Mouse (Mus musculus) embryonic facial prominence, embryonic 11.5 days (tissue): ENCODE measurements around the gene Rnaset2b. TPM values are rescaled to one million over a fixed set of nuclear protein-coding genes. Genes with fewer than 3 reads are reported as not detected.
"Not testable (repeated sequence)": the region's sequence is repeated elsewhere in the genome, so short reads cannot be mapped to it uniquely, and the experiment has no call there.

Experiments used
- ATAC-seq: fragments of 200-750 bp; cut with Nextera tagmentation; replicated peaks from 2 replicates; pipeline ENCODE4 v1.8.0; 2017; ENCODE audit warnings: low read depth; ENCODE audit not compliant: insufficient number of reproducible peaks, low FRiP score, low TSS enrichment
- DNase-seq: peaks from one replicate; pipeline ENCODE4 v3.0.0-alpha.2; 2015; ENCODE audit warnings: low spot score
- H3K27ac ChIP-seq: fragments of 300-500 bp; sonication (generic); replicated peaks from 2 replicates; pipeline ENCODE4 v1.5.1; 2014; ENCODE audit warnings: mild to moderate bottlenecking, low read depth, low read length, control low read depth
- H3K27me3 ChIP-seq: fragments of 300-500 bp; sonication (generic); 2 replicates; pipeline ENCODE4 v1.6.1; 2014; ENCODE audit warnings: mild to moderate bottlenecking, low read length, moderate library complexity, mixed read lengths; ENCODE audit not compliant: control insufficient read depth, insufficient read depth
- H3K36me3 ChIP-seq: fragments of 300-500 bp; sonication (generic); replicated peaks from 2 replicates; pipeline ENCODE4 v1.6.1; 2014; ENCODE audit warnings: low read depth, mild to moderate bottlenecking, low read length, moderate library complexity, mixed read lengths; ENCODE audit not compliant: control insufficient read depth, insufficient read depth
- H3K4me1 ChIP-seq: fragments of 300-500 bp; sonication (generic); 2 replicates; pipeline ENCODE4 v1.6.1; 2014; ENCODE audit warnings: low read length, mixed read lengths; ENCODE audit not compliant: control insufficient read depth, insufficient read depth
- H3K4me2 ChIP-seq: fragments of 300-500 bp; sonication (generic); 2 replicates; pipeline ENCODE4 v1.6.1; 2014; ENCODE audit warnings: low read depth, mild to moderate bottlenecking, control low read depth, low read length, moderate library complexity
- H3K4me3 ChIP-seq: fragments of 300-500 bp; sonication (generic); 2 replicates; pipeline ENCODE4 v1.5.1; 2014; ENCODE audit warnings: low read depth, low read length, control low read depth
- H3K9ac ChIP-seq: fragments of 300-500 bp; sonication (generic); replicated peaks from 2 replicates; pipeline ENCODE4 v1.6.1; 2014; ENCODE audit warnings: mild to moderate bottlenecking, control low read depth, low read length
- H3K9me3 ChIP-seq: fragments of 300-500 bp; sonication (generic); replicated peaks from 2 replicates; pipeline ENCODE4 v1.6.1; 2016; ENCODE audit warnings: mild to moderate bottlenecking, low read length, inconsistent platforms, mixed read lengths; ENCODE audit not compliant: control insufficient read depth
- WGBS: fragments of 180-500 bp; shearing (Covaris S2); extraction: QIAGEN DNeasy Blood & Tissue Kit; methylation state at CpG from one replicate; pipeline ENCODE4 v1.1.7; 2014; 5-methylcytosine and 5-hydroxymethylcytosine counted together
- polyA plus RNA-seq: library from polyadenylated mRNA; unstranded; fragments of >200 nt; fragmentation: Nextera tagmentation; extraction: Ambion mirVana; gene quantifications from 2 replicates; pipeline ENCODE4 v1.2.1, GENCODE M21; 2014

Rnaset2b gene
- 148 and 153 TPM in 2 replicates for polyA plus RNA-seq

DNA sequence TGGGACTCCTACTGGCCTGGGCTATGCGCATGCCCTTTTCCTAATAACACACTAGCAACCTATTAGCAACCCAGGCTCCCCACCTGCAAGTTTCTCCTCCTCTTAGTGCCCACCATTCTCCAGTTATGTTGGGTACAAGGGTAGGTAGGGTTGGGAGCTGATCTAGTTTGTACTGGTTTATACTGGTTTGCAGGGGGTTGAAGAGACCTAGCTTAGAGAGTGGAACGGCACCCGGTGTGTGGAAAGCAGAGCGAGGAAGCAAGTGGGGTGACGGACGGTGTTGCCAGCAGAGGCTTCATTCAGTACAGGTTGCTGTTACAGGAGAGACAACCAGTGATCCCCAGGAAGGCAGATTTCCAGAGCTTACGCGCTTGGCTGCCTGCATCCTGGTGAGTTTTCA, at the start of gene Rnaset2b:
Rnaset2b (plus strand) TSS at position 301 of the 400 bp plus-strand sequence.
- not testable (repeated sequence) for DNase-seq, H3K27me3 ChIP-seq, ATAC-seq, H3K9ac ChIP-seq, H3K4me2 ChIP-seq, H3K4me3 ChIP-seq, H3K27ac ChIP-seq, H3K36me3 ChIP-seq, H3K9me3 ChIP-seq, H3K4me1 ChIP-seq
- no CpG with 5 or more reads among the region's 8 CpGs for WGBS

DNA sequence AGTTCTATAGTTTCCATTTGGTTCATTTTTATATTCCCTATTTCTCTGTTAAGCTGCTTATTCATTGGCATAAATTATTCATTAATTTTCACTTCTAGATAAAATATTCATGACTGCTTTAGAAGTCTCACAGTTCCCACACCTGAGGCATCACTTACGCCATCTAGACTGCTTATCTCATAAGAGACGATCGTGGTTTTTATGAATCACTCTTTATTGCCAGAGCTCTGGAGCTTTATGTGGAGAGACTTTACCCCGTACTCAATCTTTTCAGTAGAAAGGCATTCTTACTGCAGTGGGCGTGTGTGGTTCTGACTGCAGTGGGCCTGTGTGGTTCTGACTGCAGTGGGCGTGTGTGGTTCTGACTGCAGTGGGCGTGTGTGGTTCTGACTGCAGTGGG, 38.8 kb upstream of the Rnaset2b start:
- not testable (repeated sequence) for ATAC-seq

DNA sequence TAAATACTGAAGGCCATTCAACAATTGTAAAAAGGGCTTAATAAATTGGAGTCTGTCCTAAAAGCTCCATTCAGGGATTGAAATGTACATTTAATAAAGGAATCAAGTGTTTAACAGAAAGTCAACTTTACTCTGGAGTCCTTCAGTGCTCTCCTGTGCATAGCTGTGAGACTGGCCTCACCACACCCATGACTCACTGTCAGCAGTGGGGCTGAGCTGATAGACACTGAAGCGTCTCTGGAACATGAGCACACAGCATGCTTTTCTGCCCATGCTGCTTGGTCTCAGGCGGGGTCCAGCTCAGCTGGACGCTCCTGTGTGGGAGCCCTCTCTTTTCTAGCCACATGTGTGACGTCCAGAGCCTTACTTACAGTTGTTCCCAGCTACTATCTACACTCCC, 27.9 kb upstream of the Rnaset2b start:
- H3K27me3 ChIP-seq, DNase-seq: not testable (repeated sequence)
- no CpG with 5 or more reads among the region's 4 CpGs for WGBS

More for the DNA sequence above, 38.8 kb upstream of the Rnaset2b start:
- not testable (repeated sequence) for DNase-seq, H3K9me3 ChIP-seq, H3K27ac ChIP-seq, H3K4me3 ChIP-seq, H3K27me3 ChIP-seq, H3K4me2 ChIP-seq, H3K4me1 ChIP-seq, H3K36me3 ChIP-seq, H3K9ac ChIP-seq
- WGBS = 95% methylated on average over 6 of the region's 7 CpGs

DNA sequence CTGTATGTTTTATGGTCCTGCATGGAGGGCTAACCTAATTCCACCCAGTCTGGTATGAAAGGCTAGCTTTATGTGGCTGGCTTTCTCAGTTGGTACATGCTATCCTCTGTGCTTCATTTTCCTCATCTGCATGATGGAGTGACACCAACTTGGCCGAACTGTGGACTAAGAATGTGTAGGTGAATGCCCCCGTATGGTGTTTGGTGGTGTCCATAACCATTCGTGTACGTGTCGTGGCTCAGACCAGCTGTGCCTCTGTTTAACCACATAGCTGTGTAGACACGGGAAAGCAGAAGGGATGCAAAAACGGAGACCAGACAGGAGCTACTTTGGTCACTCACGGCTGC, 22.8 kb upstream of the Rnaset2b start:
- peak overlapping the region; percentile 49 for H3K4me3 ChIP-seq
- H3K9ac ChIP-seq, H3K4me1 ChIP-seq, H3K36me3 ChIP-seq, H3K9me3 ChIP-seq, H3K27ac ChIP-seq, H3K27me3 ChIP-seq, DNase-seq: not testable (repeated sequence)
- peak; percentile 14; the same call in 1 of the 2 replicates for ATAC-seq
- peak overlapping the region; percentile 50 for H3K4me2 ChIP-seq
- WGBS = no CpG with 5 or more reads among the region's 8 CpGs

More for the DNA sequence above, 27.9 kb upstream of the Rnaset2b start:
- not testable (repeated sequence) for H3K4me3 ChIP-seq, H3K27ac ChIP-seq, ATAC-seq, H3K9ac ChIP-seq, H3K36me3 ChIP-seq, H3K9me3 ChIP-seq, H3K4me2 ChIP-seq, H3K4me1 ChIP-seq

DNA sequence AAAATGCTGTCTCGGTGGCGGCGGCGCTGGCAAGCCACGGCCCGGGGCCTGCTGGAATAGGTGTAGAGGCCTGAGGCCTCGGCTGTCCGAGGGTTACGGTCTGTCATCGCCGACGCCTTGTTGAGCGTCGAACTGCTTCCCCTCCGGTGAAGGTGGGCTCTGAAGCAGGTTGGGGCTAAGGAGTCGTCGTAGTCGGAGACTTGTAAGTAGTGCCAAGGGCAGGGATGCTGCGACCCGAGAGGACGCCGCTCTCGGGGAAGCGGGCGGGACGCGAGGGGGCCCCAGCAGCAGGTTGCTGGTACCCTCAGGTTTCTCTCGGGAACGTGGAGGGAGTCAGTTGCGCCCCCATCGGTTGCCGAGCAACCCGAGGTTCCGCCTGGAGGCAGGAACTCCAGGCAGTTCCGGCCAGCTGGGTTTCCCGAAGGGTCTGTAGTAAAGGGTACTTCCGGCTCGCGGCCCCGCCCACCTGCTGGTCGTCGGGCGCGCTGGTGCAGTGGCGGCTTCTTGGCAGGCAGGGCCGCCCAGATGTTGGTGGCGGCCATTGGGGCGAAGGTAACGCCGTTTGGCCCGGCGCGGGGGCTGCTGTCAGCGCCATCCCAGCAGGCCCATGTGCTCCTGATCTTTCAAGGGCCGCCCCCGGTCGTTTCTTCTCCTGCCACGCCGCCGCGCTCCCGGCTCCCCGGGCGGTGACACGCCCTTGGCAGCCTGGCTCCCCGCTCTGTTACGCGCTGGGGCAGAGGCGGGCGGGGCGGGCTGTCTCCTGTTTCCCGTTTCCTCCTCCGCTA, 22.3 kb upstream of the Rnaset2b start, which contains the start of gene Rsph3b:
Rsph3b (minus strand) TSS at position 699 of the 785 bp plus-strand sequence.
- peak; percentile 95 for ATAC-seq
- peak within 1 kb of the TSS; percentile 50 for H3K4me2 ChIP-seq
- under 1% methylated on average over 65 of the region's 73 CpGs for WGBS

DNA sequence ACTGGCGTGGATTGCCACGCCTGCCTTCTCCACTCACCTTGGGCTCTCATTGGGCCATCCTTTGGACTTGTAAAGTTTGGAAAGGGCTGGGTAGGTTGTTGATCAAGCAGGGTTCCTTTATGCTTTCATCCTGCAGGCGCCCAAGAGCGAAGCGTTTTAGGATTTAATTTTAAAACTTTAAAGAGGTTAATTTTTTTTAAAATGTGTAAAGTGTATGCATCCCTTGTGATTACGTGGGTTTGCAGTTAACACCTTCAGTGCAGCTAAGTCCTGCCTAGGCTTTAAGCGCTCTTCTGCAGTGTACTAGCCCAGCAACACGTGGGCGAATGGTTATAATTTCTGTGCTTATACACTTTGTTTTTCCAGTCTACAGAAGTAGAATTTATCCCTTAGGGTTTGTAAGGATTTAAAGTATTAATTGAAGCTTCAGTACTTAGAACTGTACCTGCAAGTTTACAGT, 21.6 kb upstream of the Rnaset2b start:
- 18% methylated on average over 9 of the region's 9 CpGs for WGBS
- H3K36me3 ChIP-seq, H3K4me1 ChIP-seq, DNase-seq, H3K9me3 ChIP-seq, H3K27me3 ChIP-seq: not testable (repeated sequence)
- H3K9ac ChIP-seq = peak overlapping the region; percentile 56; the same call in 1 of the 2 replicates
- peak overlapping the region; percentile 50 for H3K4me2 ChIP-seq
- peak overlapping the region; percentile 49 for H3K4me3 ChIP-seq
- peak; percentile 30; the same call in 1 of the 2 replicates for ATAC-seq
- peak overlapping the region; percentile 35; the same call in 1 of the 2 replicates for H3K27ac ChIP-seq

More for the DNA sequence above, 22.3 kb upstream of the Rnaset2b start, which contains the start of gene Rsph3b:
- Histone ChIP-seq H3K9ac (peak within 1 kb of the TSS; percentile 56), H3K4me3 (peak within 1 kb of the TSS; percentile 49), H3K27ac (peak within 1 kb of the TSS; percentile 35; the same call in 1 of the 2 replicates)
- not testable (repeated sequence) for H3K27me3 ChIP-seq, H3K9me3 ChIP-seq, H3K4me1 ChIP-seq, H3K36me3 ChIP-seq
- peak; percentile 90 for DNase-seq

DNA sequence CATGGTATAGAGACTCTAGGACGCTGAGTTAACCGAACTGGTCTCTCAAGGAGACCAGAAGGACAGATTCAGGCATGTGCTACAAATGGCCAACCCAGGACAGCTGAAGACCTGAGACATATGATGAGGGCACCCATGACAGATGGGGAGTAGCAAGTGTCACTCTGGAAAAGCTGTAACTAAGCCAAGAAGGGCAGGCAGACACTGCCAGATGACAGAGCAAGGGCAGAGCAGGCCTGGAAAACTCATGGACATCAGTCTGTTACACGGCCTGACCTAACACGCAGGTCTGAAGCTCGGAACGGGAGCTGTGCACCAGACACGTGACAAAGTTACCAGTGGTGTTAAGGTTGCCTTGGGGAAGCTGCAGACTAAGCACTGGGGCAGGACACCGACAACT, 11.6 kb upstream of the Rnaset2b start:
- not testable (repeated sequence) for H3K9ac ChIP-seq, H3K4me3 ChIP-seq, H3K27ac ChIP-seq, H3K4me1 ChIP-seq, ATAC-seq, H3K36me3 ChIP-seq, H3K27me3 ChIP-seq, DNase-seq, H3K9me3 ChIP-seq, H3K4me2 ChIP-seq
- WGBS = 82% methylated on average over 5 of the region's 8 CpGs
